Mouse (Mus musculus) forebrain, embryonic 11.5 days (tissue): ENCODE results near the gene Cdk1. TPM values are rescaled to one million over a fixed set of nuclear protein-coding genes. Genes with fewer than 3 reads are reported as not detected.

Experiments used
- ATAC-seq: fragments of 200-750 bp; cut with Nextera tagmentation; replicated peaks from 2 replicates; pipeline ENCODE4 v1.8.0; 2017; ENCODE audit warnings: moderate TSS enrichment; ENCODE audit not compliant: low FRiP score
- DNase-seq: peaks from one replicate; pipeline ENCODE4 v3.0.0-alpha.2; 2017; ENCODE audit warnings: low spot score
- H3K27ac ChIP-seq: fragments of 300-500 bp; sonication (generic); 2 replicates; pipeline ENCODE4 v1.5.1; 2014; ENCODE audit warnings: low read depth, low read length
- H3K27me3 ChIP-seq: fragments of 300-500 bp; sonication (generic); 2 replicates; pipeline ENCODE4 v1.6.1; 2014; ENCODE audit warnings: mild to moderate bottlenecking, low read length, mixed read lengths; ENCODE audit not compliant: control insufficient read depth, insufficient read depth
- H3K36me3 ChIP-seq: fragments of 300-500 bp; sonication (generic); 2 replicates; pipeline ENCODE4 v1.6.1; 2014; ENCODE audit warnings: mild to moderate bottlenecking, low read length, moderate library complexity, mixed read lengths; ENCODE audit not compliant: control insufficient read depth, insufficient read depth
- H3K4me1 ChIP-seq: fragments of 300-500 bp; sonication (generic); replicated peaks from 2 replicates; pipeline ENCODE4 v1.6.1; 2014; ENCODE audit warnings: low read length, mixed read lengths; ENCODE audit not compliant: control insufficient read depth, insufficient read depth
- H3K4me2 ChIP-seq: fragments of 300-500 bp; sonication (generic); 2 replicates; pipeline ENCODE4 v1.6.1; 2014; ENCODE audit warnings: low read depth, mild to moderate bottlenecking, low read length, moderate library complexity, mixed read lengths; ENCODE audit not compliant: severe bottlenecking
- H3K4me3 ChIP-seq: fragments of 300-500 bp; sonication (generic); 2 replicates; pipeline ENCODE4 v1.5.1; 2014; ENCODE audit warnings: low read depth, low read length
- H3K9ac ChIP-seq: fragments of 300-500 bp; sonication (generic); 2 replicates; pipeline ENCODE4 v1.6.1; 2014; ENCODE audit warnings: low read length
- H3K9me3 ChIP-seq: fragments of 300-500 bp; sonication (generic); 2 replicates; pipeline ENCODE4 v1.6.1; 2016; ENCODE audit warnings: low read length, mixed read lengths; ENCODE audit not compliant: control insufficient read depth
- WGBS: fragments of 180-500 bp; shearing (Covaris S2); extraction: QIAGEN DNeasy Blood & Tissue Kit; methylation state at CpG from one replicate; pipeline ENCODE4 v1.1.7; 2014; 5-methylcytosine and 5-hydroxymethylcytosine counted together
- polyA plus RNA-seq: library from polyadenylated mRNA; unstranded; fragments of >200 nt; fragmentation: Nextera tagmentation; extraction: Ambion mirVana; gene quantifications from 2 replicates; pipeline ENCODE4 v1.2.1, GENCODE M21; 2014

Cdk1 gene
- polyA plus RNA-seq, 1 experiment from 2014 or later, result 446 TPM

- H3K27me3 ChIP-seq, result no peaks in the 10 kb centered on the region
- H3K4me1 ChIP-seq, result no peaks in the 10 kb centered on the region
- H3K4me3 ChIP-seq, result no peak overlapping the region
- no peak overlapping the region for H3K4me2 ChIP-seq
- ATAC-seq (no peak), DNase-seq (no peak)
- H3K9ac ChIP-seq, result no peak overlapping the region; the same call in 1 of the 2 replicates
- H3K27ac ChIP-seq, result no peak overlapping the region
- H3K9me3 ChIP-seq, result no peaks in the 10 kb centered on the region
- peaks cover 7% of the 10 kb centered on the region; the same call in 1 of the 2 replicates for H3K36me3 ChIP-seq
- WGBS, result 76% methylated on average over 4 of the region's 4 CpGs
Observed at GRCm38 (mm10) chr10:69335611-69336010, 17.1 kb downstream of the Cdk1 start.

DNA sequence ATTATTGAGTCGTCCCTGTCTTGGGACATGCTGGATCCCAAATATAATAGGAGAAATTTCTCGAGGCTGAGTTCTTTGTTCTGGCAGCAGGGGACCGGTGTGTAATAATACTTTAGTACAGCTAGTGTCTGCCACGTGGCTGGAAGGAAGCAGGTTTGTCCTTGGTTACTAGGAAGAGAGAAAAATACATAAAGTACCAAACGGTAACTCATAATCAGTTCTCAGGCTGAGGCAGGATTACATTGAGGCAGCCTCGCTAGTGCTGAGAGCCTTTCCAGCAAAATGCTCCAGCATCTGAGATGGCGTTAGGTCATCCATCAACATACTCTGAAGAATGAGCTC, 17.6 kb downstream of the Cdk1 start:
- H3K4me3 ChIP-seq, result no peak overlapping the region
- no peaks in the 10 kb centered on the region for H3K27me3 ChIP-seq
- H3K9me3 ChIP-seq, result no peaks in the 10 kb centered on the region
- no peak overlapping the region; the same call in 1 of the 2 replicates for H3K9ac ChIP-seq
- no peak overlapping the region for H3K27ac ChIP-seq
- peaks cover 3% of the 10 kb centered on the region; the same call in 1 of the 2 replicates for H3K36me3 ChIP-seq
- WGBS, result 51% methylated on average over 7 of the region's 7 CpGs
- ATAC-seq, result 0 out of 2 replicates have a peak, but pooled peaks have one; percentile 56
- no peaks in the 10 kb centered on the region for H3K4me1 ChIP-seq
- no peak for DNase-seq
- no peak overlapping the region for H3K4me2 ChIP-seq

- no peak overlapping the region for H3K27ac ChIP-seq
- 65% methylated on average over 16 of the region's 16 CpGs for WGBS
Observed at GRCm38 (mm10) chr10:69334271-69335194, 18.2 kb downstream of the Cdk1 start.

GRCm38 (mm10) chr10:69333212-69333611, 19.5 kb downstream of the Cdk1 start:
- WGBS, result 91% methylated on average over 11 of the region's 11 CpGs
- H3K27me3 ChIP-seq, result no peaks in the 10 kb centered on the region
- no peak overlapping the region for H3K4me2 ChIP-seq
- ATAC-seq (no peak), DNase-seq (no peak)
- no peak overlapping the region for H3K4me3 ChIP-seq
- H3K9me3 ChIP-seq, result no peaks in the 10 kb centered on the region
- H3K4me1 ChIP-seq, result no peaks in the 10 kb centered on the region
- H3K9ac ChIP-seq, result no peak overlapping the region
- H3K27ac ChIP-seq, result no peak overlapping the region
- peaks cover 2% of the 10 kb centered on the region; the same call in 1 of the 2 replicates for H3K36me3 ChIP-seq

More at GRCm38 (mm10) chr10:69334271-69335194, 18.2 kb downstream of the Cdk1 start:
- Histone ChIP-seq H3K9me3 (no peaks in the 10 kb centered on the region), H3K36me3 (peaks cover 2% of the 10 kb centered on the region; the same call in 1 of the 2 replicates), H3K4me3 (no peak overlapping the region), H3K4me2 (no peak overlapping the region), H3K27me3 (no peaks in the 10 kb centered on the region), H3K9ac (no peak overlapping the region), H3K4me1 (no peaks in the 10 kb centered on the region)
- DNase-seq (no peak), ATAC-seq (no peak)

GRCm38 (mm10) chr10:69331231-69331630, 21.5 kb downstream of the Cdk1 start:
- Histone ChIP-seq H3K4me2 (no peak overlapping the region), H3K9me3 (no peaks in the 10 kb centered on the region), H3K36me3 (no peaks in the 10 kb centered on the region; the same call in 1 of the 2 replicates), H3K4me3 (no peak overlapping the region), H3K9ac (no peak overlapping the region), H3K27ac (no peak overlapping the region), H3K27me3 (no peaks in the 10 kb centered on the region), H3K4me1 (no peaks in the 10 kb centered on the region)
- no peak for DNase-seq
- ATAC-seq, result no peak
- 86% methylated on average over 6 of the region's 6 CpGs for WGBS

DNA sequence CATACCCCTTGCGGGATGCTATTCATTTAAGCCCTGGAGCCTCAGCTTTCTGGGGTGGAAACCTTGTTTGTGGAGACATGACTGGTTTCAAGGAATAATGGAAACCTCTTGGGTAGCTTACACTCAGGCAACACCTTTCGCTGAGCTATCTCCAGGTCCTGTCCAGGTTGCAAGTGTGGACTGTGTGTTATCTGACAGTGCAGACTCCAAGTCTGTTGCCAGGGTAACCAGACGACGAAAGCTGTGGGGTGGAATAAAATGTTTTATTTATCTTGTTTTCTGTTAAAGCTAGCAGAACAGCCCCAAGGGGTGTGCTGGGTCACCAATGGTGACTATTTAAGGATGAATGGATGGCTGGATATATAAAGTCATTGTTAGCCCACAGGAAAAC, 24.1 kb downstream of the Cdk1 start:
- DNase-seq, result no peak
- Histone ChIP-seq H3K27me3 (no peaks in the 10 kb centered on the region), H3K9me3 (no peaks in the 10 kb centered on the region), H3K36me3 (no peaks in the 10 kb centered on the region), H3K4me1 (no peaks in the 10 kb centered on the region), H3K4me3 (no peak overlapping the region), H3K4me2 (no peak overlapping the region), H3K27ac (no peak overlapping the region), H3K9ac (no peak overlapping the region)
- 84% methylated on average over 4 of the region's 4 CpGs for WGBS
- ATAC-seq, result no peak

DNA sequence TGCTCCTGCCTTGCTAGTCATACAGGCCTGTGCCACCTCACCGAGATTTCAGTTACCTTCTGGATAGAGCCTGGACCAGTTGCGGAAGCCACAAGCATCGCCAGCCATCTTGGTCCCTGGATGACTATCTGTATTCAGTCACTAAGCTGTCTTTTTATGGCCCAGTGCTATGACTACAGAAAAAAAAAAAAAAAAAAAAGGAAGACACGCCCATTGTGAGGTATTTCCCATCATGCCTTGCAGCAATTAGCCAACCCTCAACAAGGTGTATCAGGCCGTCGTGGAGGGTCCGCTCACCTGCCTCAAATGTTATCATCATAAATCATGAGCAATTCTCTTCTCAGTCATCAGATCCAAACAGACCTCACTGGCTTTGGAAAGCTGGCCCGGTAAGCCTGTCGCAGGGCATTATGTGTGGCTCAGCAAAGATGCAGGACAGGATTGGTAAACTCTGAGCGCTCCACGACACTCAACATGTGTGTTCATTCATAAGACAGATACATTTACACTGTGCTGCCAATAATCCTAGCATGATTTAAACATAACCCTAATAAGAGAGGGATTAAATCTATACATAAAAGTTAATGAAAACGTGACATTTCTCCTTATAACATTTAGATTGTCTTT, 24.6 kb downstream of the Cdk1 start:
- no peak overlapping the region for H3K4me2 ChIP-seq
- no peaks in the 10 kb centered on the region for H3K36me3 ChIP-seq
- ATAC-seq (no peak), DNase-seq (no peak)
- H3K9ac ChIP-seq, result no peak overlapping the region
- no peaks in the 10 kb centered on the region for H3K4me1 ChIP-seq
- no peaks in the 10 kb centered on the region for H3K9me3 ChIP-seq
- H3K4me3 ChIP-seq, result no peak overlapping the region
- H3K27me3 ChIP-seq, result no peaks in the 10 kb centered on the region
- H3K27ac ChIP-seq, result no peak overlapping the region
- WGBS, result 91% methylated on average over 12 of the region's 12 CpGs

DNA sequence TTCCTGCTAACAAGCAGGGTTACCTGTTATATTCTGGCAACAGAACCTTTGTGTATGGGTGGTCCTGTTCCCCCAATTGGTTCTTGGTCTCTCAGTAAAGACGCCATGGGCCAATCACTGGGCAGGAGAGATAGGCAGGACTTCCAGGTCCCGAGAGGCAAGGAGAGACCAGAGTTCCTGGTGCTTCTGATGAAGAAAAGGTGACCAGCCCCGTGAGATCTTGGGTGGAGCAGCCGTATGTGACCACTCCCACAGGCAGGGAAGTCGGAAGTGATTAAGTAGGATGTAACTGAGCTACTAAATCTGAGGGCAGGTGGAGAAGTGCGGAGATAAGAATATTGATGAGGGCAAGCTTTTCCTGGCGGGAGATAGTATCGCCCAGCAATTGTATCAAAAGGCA, 25.4 kb downstream of the Cdk1 start:
- H3K4me3 ChIP-seq, result no peak overlapping the region
- H3K9ac ChIP-seq, result no peak overlapping the region
- no peaks in the 10 kb centered on the region for H3K27me3 ChIP-seq
- H3K36me3 ChIP-seq, result no peaks in the 10 kb centered on the region
- no peaks in the 10 kb centered on the region for H3K9me3 ChIP-seq
- DNase-seq, result no peak
- no peak overlapping the region for H3K4me2 ChIP-seq
- no peaks in the 10 kb centered on the region for H3K4me1 ChIP-seq
- no peak overlapping the region for H3K27ac ChIP-seq
- 73% methylated on average over 8 of the region's 8 CpGs for WGBS
- no peak for ATAC-seq
